Mouse (Mus musculus) urinary bladder, postnatal 14 days (tissue): ENCODE results near the gene Kmt2c.
"Not testable (repeated sequence)": the region's sequence is repeated elsewhere in the genome, so short reads cannot be mapped to it uniquely, and the experiment has no call there.

Experiments
- DNase-seq: peaks from one replicate; pipeline ENCODE4 v3.0.0; 2021; ENCODE audit warnings: low spot score

Kmt2c gene

GRCm38 (mm10) chr5:25516301-25516895, 17.8 kb upstream of the Kmt2c start:
- no peak for DNase-seq

GRCm38 (mm10) chr5:25515767-25516166, 17.2 kb upstream of the Kmt2c start, which contains the start of gene Cct8l1:
Cct8l1 (plus strand) TSS chr5:25516067.
- no peak for DNase-seq

GRCm38 (mm10) chr5:25506041-25506440, 7.5 kb upstream of the Kmt2c start:
- no peak for DNase-seq

DNA sequence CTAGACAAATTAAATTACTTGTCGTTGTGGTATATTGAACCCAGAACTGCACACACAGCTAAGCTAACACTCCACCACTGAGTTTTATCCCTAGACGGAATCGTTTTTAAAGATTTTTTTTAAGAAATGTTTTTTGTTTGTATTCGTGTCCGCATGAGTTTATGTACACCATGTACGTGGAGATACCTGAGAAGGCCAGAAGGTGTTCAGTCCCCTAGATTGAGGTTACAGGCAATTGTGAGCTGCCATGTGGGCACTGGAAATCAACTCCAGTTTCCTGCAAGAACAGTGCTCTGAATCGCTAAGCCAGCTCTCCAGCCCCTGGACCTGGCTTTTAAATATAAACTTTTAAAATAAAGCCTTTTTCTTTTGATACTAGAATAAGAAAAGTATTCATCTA, 2.1 kb upstream of the Kmt2c start:
- no peak for DNase-seq

DNA sequence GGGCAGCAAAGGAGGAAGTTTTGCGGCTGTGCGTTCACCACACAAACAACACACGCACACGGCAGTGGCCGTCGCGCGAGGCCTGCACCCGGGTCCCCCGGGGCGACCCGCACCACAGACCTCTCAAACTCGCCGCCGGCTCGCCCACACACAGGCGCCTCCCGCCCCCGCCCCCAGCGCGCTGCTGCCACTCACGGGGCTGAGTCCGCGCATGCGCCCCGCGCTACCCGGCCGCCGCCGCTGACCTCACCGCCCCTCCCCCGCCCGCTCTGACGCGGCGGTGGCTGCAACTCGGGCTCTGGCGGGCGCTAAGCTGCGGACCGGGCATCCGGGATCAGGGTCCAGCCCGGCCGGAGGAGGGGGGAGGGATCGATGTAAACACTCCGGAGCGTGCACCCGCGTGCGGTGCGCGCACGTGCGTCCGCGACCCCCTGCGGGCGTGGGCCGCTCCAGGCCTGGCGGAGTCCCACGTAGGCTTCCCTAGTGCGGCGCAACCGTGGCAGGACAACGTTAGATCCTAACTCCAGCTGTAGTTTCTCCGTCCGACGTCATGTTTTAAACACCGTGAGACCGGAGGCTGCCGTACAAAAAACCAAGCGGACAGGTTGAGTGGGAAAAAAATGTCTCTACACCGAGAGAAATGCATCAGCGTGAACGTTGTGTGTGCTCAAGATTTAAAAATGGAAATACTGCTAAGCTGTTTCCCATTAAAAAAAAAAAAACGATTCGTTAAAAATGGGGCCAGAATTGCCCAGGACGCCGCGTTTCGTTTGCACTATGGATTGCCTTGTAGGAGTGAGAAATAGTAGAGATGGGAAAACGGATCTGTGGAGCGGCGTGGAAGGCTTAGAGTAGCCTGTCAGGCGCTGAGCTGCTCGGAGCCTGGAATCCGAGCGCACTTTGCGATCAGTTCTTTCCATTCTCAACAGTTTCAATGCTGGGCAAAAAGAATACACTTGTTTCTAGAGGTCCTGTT, 1.1 kb upstream of the Kmt2c start:
- peak; percentile 97 for DNase-seq

GRCm38 (mm10) chr5:25498821-25499422, 339 bp upstream of the Kmt2c start:
- DNase-seq: peak; percentile 82

- DNase-seq: peak; percentile 57
These were observed 750 bp downstream of the Kmt2c start for GRCm38 (mm10) chr5:25497720-25498345.

DNA sequence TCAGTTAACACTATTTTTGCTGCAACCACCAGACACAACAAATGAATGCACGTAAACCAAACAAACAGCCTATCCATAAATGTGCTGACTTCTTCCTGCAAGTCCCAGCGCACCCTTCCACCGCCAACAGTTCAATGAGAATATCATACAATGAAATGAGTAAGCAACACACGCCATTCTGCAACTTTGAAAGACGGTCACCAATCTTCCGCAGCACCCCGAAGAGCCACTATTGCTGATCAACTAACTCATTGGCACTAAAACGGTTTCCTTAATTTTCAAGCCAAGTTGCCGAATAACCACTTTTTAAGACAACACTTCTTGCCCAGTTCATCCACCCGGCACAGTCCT, 1.2 kb downstream of the Kmt2c start:
- DNase-seq: peak; percentile 14

DNA sequence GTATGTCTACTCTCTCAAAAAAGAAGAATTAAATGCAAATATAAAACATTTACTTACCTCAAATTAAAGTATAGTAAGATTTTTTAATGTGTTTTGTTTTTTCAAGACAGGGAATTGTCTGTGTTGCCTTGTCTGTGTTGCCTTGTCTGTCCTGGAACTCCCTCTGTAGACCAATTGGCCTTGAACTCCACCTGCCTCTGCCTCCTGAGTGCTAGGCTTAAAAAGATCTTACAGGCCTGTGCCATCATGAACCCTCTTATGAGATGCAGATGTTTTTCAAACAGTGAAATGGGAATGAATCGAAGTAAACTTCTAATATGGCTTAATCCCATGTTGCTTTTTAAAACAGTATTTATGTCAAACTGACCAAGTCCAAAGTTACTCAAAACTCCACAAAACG, 1.9 kb downstream of the Kmt2c start:
- DNase-seq: no peak

- no peak for DNase-seq
These were observed 19.7 kb downstream of the Kmt2c start for GRCm38 (mm10) chr5:25478863-25479262.

DNA sequence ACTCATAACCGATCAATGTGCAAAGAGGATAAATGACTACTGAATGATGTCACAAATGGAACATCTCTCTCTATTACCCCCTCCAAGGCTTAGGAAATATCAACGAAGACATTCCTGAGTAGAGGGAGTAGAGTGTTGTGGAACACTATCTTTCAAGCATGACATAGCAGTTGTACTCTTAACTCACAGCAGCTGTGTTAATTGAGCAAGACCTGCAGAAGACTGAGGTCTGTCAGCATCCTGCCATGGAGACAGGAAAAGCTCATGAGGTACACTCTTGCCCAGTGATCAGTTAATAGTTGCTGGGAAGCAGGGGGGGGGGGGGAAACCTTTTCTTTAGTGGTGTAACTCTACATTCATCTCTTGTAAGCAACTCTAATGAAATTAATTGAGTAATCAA, 22.8 kb downstream of the Kmt2c start:
- no peak for DNase-seq

GRCm38 (mm10) chr5:25472070-25472469, 26.5 kb downstream of the Kmt2c start:
- no peak for DNase-seq

- DNase-seq: no peak
These were observed 36.6 kb downstream of the Kmt2c start for GRCm38 (mm10) chr5:25461956-25462355.

GRCm38 (mm10) chr5:25455432-25455831, 43.2 kb downstream of the Kmt2c start:
- DNase-seq: not testable (repeated sequence)

DNA sequence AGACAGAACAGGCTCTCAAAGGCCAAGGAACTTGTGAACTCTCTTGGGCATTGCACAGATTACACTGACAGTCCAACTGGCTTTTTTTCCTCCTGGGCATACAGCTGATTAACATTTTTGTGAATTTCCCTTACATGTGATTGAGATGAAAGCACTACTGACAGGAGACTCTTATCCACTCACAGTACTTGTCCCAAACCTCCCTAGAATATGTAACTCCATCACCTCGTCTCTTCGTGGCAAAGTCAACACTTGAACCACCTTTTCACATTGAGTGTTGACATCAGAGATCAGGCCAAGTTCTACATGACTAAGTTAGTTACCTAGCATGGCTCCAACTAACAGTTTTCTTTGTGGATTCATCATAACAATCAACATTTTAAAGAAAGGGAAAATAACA, 45.9 kb downstream of the Kmt2c start:
- no peak for DNase-seq

GRCm38 (mm10) chr5:25437508-25437907, 61.1 kb downstream of the Kmt2c start:
- no peak for DNase-seq

DNA sequence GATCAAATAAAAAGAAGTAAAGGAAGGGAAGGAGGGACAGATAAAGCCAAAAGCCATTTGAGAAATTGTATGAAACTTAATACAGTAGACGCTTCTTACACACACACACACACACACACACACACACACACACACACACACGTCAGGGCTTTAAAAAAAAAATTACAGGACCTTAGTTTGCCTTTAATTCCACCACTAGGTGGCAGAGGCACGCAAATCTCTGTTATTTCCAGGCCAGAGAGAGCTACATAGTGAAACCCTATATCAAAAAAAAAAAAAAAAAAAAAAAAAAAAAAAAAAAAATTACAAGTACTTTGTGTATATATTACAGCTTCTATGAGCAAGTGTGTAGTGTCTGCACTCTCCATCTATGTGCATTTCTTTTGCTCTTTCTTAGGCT, 62.5 kb downstream of the Kmt2c start:
- DNase-seq: peak; percentile 56

GRCm38 (mm10) chr5:25422576-25422975, 76.0 kb downstream of the Kmt2c start:
- no peak for DNase-seq

DNA sequence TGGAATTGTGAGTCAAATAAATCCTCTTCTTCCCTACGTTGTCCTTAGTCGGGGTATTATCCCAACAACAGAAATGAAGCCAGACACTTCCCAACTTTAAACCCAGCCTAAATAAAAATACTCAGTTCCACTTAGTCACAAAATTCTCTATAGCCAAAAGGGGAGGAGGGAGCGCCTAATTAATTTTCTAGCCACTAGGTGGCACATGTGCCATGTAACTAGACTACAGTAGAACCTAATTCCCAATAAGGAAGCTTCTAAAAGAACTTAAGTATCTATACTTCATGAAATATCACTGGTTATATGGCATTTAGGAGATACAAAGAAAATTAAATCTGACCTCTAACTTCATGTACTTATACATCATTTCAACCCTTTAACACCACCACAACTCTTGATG, 78.0 kb downstream of the Kmt2c start:
- DNase-seq: peak; percentile 71

- DNase-seq: no peak
These were observed 83.2 kb downstream of the Kmt2c start for GRCm38 (mm10) chr5:25415382-25415781.

GRCm38 (mm10) chr5:25396727-25397126, 101.9 kb downstream of the Kmt2c start:
- DNase-seq: no peak

DNA sequence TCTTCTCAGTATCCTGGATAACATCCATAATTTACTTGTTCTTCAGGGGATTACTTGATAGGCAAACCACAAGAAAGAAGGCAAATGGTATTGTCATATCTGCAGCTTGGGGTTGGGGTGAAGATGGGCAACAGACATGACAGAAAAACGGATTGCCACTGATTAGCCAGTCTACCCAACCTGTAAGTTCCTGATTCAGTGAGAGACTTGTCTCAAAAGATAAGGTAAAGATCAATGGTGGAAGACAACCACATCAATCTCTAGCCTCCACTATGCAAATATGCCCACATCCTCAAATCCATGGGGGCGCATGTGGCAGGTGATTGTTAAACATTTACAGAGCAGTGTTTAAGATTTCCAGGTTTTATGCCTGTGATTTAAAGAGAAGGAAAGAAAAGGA, 105.9 kb downstream of the Kmt2c start:
- no peak for DNase-seq

- peak; percentile 6 for DNase-seq
These were observed 115.0 kb downstream of the Kmt2c start for GRCm38 (mm10) chr5:25383581-25383980.
